21 mouse cellular contexts compared by ENCODE assay signal in genomic region chr19:26870280-26870679, GRCm38 (mm10). TPM values are rescaled to one million over a fixed set of nuclear protein-coding genes. Genes with fewer than 3 reads are reported as not detected.
DNase-seq lines count a peak whose midpoint lies in the region; ATAC-seq lines count a peak whose summit lies in the region.
"Had no signal": no experiment of that assay in that cellular context is flagged by ENCODE, and none has a peak within 500 bp of the region (broad histone marks: within the 10 kb centered on the region; RNA-seq: fewer than 3 reads in every experiment).

No protein-coding gene starts in this region.

- H3K36me3 ChIP-seq in kidney, embryonic 16.5 days (ENCODE audit: insufficient read depth, low read length), result no peaks in the 10 kb centered on the region
- no peaks in the 10 kb centered on the region for H3K36me3 ChIP-seq in limb, embryonic 12.5 days
- no peaks in the 10 kb centered on the region for H3K36me3 ChIP-seq in intestine, embryonic 16.5 days (ENCODE audit: control insufficient read depth, insufficient read depth, low read length)
- H3K36me3 ChIP-seq: stomach, embryonic 15.5 days had no signal

- H3K4me1 ChIP-seq in kidney, embryonic 16.5 days (ENCODE audit: insufficient read depth, low read length), result peaks cover 39% of the 10 kb centered on the region
- peaks cover 26% of the 10 kb centered on the region for H3K4me1 ChIP-seq in limb, embryonic 12.5 days (replicated peaks)
- peaks cover 9% of the 10 kb centered on the region for H3K4me1 ChIP-seq in intestine, embryonic 16.5 days (ENCODE audit: control insufficient read depth, insufficient read depth, low read length)

- H3K9me3 ChIP-seq in kidney, embryonic 16.5 days (ENCODE audit: low read length), result no peaks in the 10 kb centered on the region
- no peaks in the 10 kb centered on the region for H3K9me3 ChIP-seq in limb, embryonic 12.5 days
- no peaks in the 10 kb centered on the region for H3K9me3 ChIP-seq in intestine, embryonic 16.5 days (ENCODE audit: control insufficient read depth, low read length)
- H3K9me3 ChIP-seq: stomach, embryonic 15.5 days had no signal

- H3K4me3 ChIP-seq in kidney, embryonic 16.5 days (ENCODE audit: low read length), result no peak overlapping the region
- H3K4me3 ChIP-seq in limb, embryonic 12.5 days (replicated peaks), result no peak overlapping the region
- no peak overlapping the region for H3K4me3 ChIP-seq in intestine, embryonic 16.5 days (ENCODE audit: low read length)
- H3K4me3 ChIP-seq: erythroblast, embryonic 14.5 days; stomach, embryonic 15.5 days had no signal

- H3K27ac ChIP-seq in kidney, embryonic 16.5 days (ENCODE audit: low read length), result peak overlapping the region; percentile 48; the same call in 1 of the 2 replicates
- H3K27ac ChIP-seq in limb, embryonic 12.5 days, result 0 out of 2 replicates have a peak overlapping the region, but pooled peaks have one; percentile 20
- H3K27ac ChIP-seq in intestine, embryonic 16.5 days (ENCODE audit: low read length), result no peak overlapping the region
- H3K27ac ChIP-seq: kidney, postnatal 0 days; stomach, embryonic 15.5 days had no signal

- no peak overlapping the region for H3K9ac ChIP-seq in kidney, embryonic 16.5 days (replicated peaks; ENCODE audit: low read length)
- no peak overlapping the region for H3K9ac ChIP-seq in limb, embryonic 12.5 days (replicated peaks)
- no peak overlapping the region for H3K9ac ChIP-seq in intestine, embryonic 16.5 days (ENCODE audit: low read depth, low read length)
- H3K9ac ChIP-seq: stomach, embryonic 15.5 days had no signal

- no peak for ATAC-seq in kidney, embryonic 16.5 days (ENCODE audit: low FRiP score, low TSS enrichment)
- ATAC-seq in limb, embryonic 12.5 days (ENCODE audit: insufficient number of reproducible peaks, insufficient read depth, low FRiP score, low TSS enrichment, low read depth), result no peak
- ATAC-seq in intestine, embryonic 16.5 days, result no peak

- 35% methylated on average over 7 of the region's 7 CpGs for WGBS in kidney, embryonic 16.5 days
- 30% methylated on average over 7 of the region's 7 CpGs for WGBS in limb, embryonic 12.5 days
- WGBS in intestine, embryonic 16.5 days, result 56% methylated on average over 7 of the region's 7 CpGs

- H3K27me3 ChIP-seq in kidney, embryonic 16.5 days (ENCODE audit: insufficient read depth, low read length), result no peaks in the 10 kb centered on the region
- no peaks in the 10 kb centered on the region for H3K27me3 ChIP-seq in limb, embryonic 12.5 days
- H3K27me3 ChIP-seq in intestine, embryonic 16.5 days (replicated peaks; ENCODE audit: control insufficient read depth, insufficient read depth, low read length), result no peaks in the 10 kb centered on the region
- H3K27me3 ChIP-seq: stomach, embryonic 15.5 days had no signal

- H3K4me2 ChIP-seq in kidney, embryonic 16.5 days (replicated peaks; ENCODE audit: low read depth, low read length), result no peak overlapping the region
- H3K4me2 ChIP-seq in limb, embryonic 12.5 days, result no peak overlapping the region
- no peak overlapping the region for H3K4me2 ChIP-seq in intestine, embryonic 16.5 days (ENCODE audit: low read depth, low read length)
- H3K4me2 ChIP-seq: heart, embryonic 11.5 days; liver, embryonic 11.5 days; stomach, embryonic 15.5 days had no signal

- intact Hi-C loops in left cerebral cortex, postnatal 25 days (cut with DNase I), result no loop called here

- no peak for DNase-seq in kidney, adult 11 months
- peak; percentile 61 for DNase-seq in embryo, embryonic 10 days (ENCODE audit: low spot score)
- DNase-seq in embryo, embryonic 9.5 days (ENCODE audit: extremely low spot score), result peak; percentile 44
- no peak for DNase-seq in thymus, postnatal 10 days (ENCODE audit: low spot score in 2 of 2)
- no peak for DNase-seq in left cerebral cortex, postnatal 25 days (ENCODE audit: low spot score in 2 of 2)
- DNase-seq: cerebellum, adult 11 months; cerebellum, postnatal 36 days; gastrocnemius, postnatal 14 days; layer of hippocampus, adult 9-11 months; lung, postnatal 36 days; thymus, postnatal 36 days had no signal

RNA-seq across cellular contexts. Expression of gene Gm815, which starts 15.4 kb away (rescaled TPM):
- polyA plus RNA-seq in kidney, embryonic 16.5 days (2015; fragmentation: Nextera tagmentation; extraction: Ambion mirVana), result 0.23 TPM in 1 of 2 replicates, not detected in the other
- polyA plus RNA-seq in limb, embryonic 12.5 days (2016; fragmentation: Nextera tagmentation; extraction: Ambion mirVana), result not detected in 2 replicates
- polyA plus RNA-seq in intestine, embryonic 16.5 days (2015; fragmentation: Nextera tagmentation; extraction: Ambion mirVana), result not detected in 2 replicates
- not detected for total RNA-seq in left cerebral cortex, postnatal 25 days (2021)
- total RNA-seq: gastrocnemius, postnatal 14 days; hematopoietic stem cell, adult 5-6 weeks; left cerebral cortex, postnatal 10 days had no signal
- polyA plus RNA-seq: erythroblast, embryonic 14.5 days; heart, embryonic 11.5 days; liver, embryonic 11.5 days; stomach, embryonic 15.5 days had no signal

Comparison
In these comparisons a context has a peak if more than half of its experiments do, and no peak if none do; other contexts are left out.
1. DNase-seq: peak in embryo, embryonic 10 days (single experiment) and embryo, embryonic 9.5 days (single experiment); none in kidney, adult 11 months (single experiment), thymus, postnatal 10 days (0 of 2) and left cerebral cortex, postnatal 25 days (0 of 2).